In the genomic region with DNA sequence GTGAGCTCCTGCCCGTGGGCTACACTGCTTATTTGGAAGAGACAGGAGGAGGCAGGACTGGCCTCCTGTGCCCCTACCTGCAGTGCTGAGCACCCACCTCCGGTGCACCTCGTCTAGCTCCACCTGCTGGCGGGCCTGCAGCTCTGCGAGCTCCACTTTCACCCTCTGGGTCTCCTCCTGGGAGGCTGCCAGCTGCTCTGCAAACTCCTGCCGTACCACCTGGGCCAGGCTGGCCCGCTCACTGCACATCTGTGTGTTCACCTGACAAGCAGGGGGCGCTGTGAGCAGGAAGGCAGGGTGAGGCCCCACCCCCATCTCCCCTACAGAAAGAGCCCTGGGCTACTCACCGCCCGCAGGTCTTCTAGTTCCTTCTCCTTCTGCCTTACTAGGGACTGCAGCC, we compare ENCODE assay signal across 8 mouse cellular contexts. TPM values are rescaled to one million over a fixed set of nuclear protein-coding genes. Genes with fewer than 3 reads are reported as not detected.
A peak's percentile ranks its signal among the peaks of the same experiment; 100 is the strongest.
DNase-seq lines count a peak whose midpoint lies in the region; ATAC-seq and TF ChIP-seq lines count a peak whose summit lies in the region.

No protein-coding gene starts in this region.

- TF ChIP-seq POLR2A in thymus, adult 2 months (IDR thresholded peaks at IDR 0.05; ENCODE audit: control insufficient read depth, extremely low read depth, insufficient read depth, low read length, poor library complexity), result no peak

- in situ Hi-C loops in ES-E14 (cut with MboI; ENCODE audit: low sequenced_read_pairs in 2 of 2, unreplicated experiment in 2 of 2), result no loop called here

- H3K27me3 ChIP-seq in hindbrain, embryonic 14.5 days (ENCODE audit: control insufficient read depth, insufficient read depth, low read length), result no peaks in the 10 kb centered on the region
- H3K27me3 ChIP-seq in hindbrain, embryonic 12.5 days, result no peaks in the 10 kb centered on the region
- H3K27me3 ChIP-seq in heart, embryonic 12.5 days (replicated peaks), result no peaks in the 10 kb centered on the region
- H3K27me3 ChIP-seq in midbrain, embryonic 13.5 days, result no peaks in the 10 kb centered on the region
- no peaks in the 10 kb centered on the region for H3K27me3 ChIP-seq in thymus, adult 2 months (ENCODE audit: control insufficient read depth, insufficient read depth, low read length)

- ATAC-seq in hindbrain, embryonic 14.5 days (ENCODE audit: low FRiP score), result no peak
- ATAC-seq in hindbrain, embryonic 12.5 days (ENCODE audit: low FRiP score), result no peak
- ATAC-seq in heart, embryonic 12.5 days (ENCODE audit: insufficient number of reproducible peaks, low FRiP score), result no peak
- peak; percentile 24; the same call in 1 of the 2 replicates for ATAC-seq in midbrain, embryonic 13.5 days

- peaks cover 71% of the 10 kb centered on the region for H3K36me3 ChIP-seq in hindbrain, embryonic 14.5 days (replicated peaks; ENCODE audit: control insufficient read depth, insufficient read depth)
- H3K36me3 ChIP-seq in hindbrain, embryonic 12.5 days, result peaks cover 73% of the 10 kb centered on the region
- H3K36me3 ChIP-seq in ES-E14 (ENCODE audit: control insufficient read depth, insufficient read depth, low read length, poor library complexity, severe bottlenecking), result peaks cover 20% of the 10 kb centered on the region; the same call in 1 of the 2 replicates
- H3K36me3 ChIP-seq in heart, embryonic 12.5 days, result peaks cover 52% of the 10 kb centered on the region
- H3K36me3 ChIP-seq in midbrain, embryonic 13.5 days, result peaks cover 75% of the 10 kb centered on the region
- no peaks in the 10 kb centered on the region for H3K36me3 ChIP-seq in thymus, adult 2 months (ENCODE audit: control insufficient read depth, insufficient read depth, low read length)

- no peaks in the 10 kb centered on the region for H3K9me3 ChIP-seq in hindbrain, embryonic 14.5 days (ENCODE audit: control insufficient read depth, low read length)
- H3K9me3 ChIP-seq in hindbrain, embryonic 12.5 days (replicated peaks), result no peaks in the 10 kb centered on the region
- H3K9me3 ChIP-seq in ES-E14 (ENCODE audit: control insufficient read depth, insufficient read depth, low read depth, low read length), result no peaks in the 10 kb centered on the region
- H3K9me3 ChIP-seq in heart, embryonic 12.5 days (replicated peaks), result no peaks in the 10 kb centered on the region
- no peaks in the 10 kb centered on the region for H3K9me3 ChIP-seq in midbrain, embryonic 13.5 days

- no peak overlapping the region for H3K4me3 ChIP-seq in hindbrain, embryonic 14.5 days (replicated peaks; ENCODE audit: low read length)
- no peak overlapping the region for H3K4me3 ChIP-seq in hindbrain, embryonic 12.5 days
- H3K4me3 ChIP-seq in ES-E14 (ENCODE audit: insufficient read depth in 1 of 2, low read depth in 1 of 2, low read length in 2 of 2, poor library complexity in 1 of 2, severe bottlenecking in 1 of 2), result peak overlapping the region; percentile 23 to 51; a peak in 3 of 4 replicates
- no peak overlapping the region for H3K4me3 ChIP-seq in heart, embryonic 12.5 days
- H3K4me3 ChIP-seq in midbrain, embryonic 13.5 days (replicated peaks), result no peak overlapping the region
- no peak overlapping the region for H3K4me3 ChIP-seq in thymus, adult 2 months (ENCODE audit: control insufficient read depth, insufficient read depth, low read length)

- WGBS in hindbrain, embryonic 14.5 days, result 32% methylated on average over 10 of the region's 10 CpGs
- WGBS in hindbrain, embryonic 12.5 days, result 37% methylated on average over 10 of the region's 10 CpGs
- 25% methylated on average over 10 of the region's 10 CpGs for WGBS in heart, embryonic 12.5 days
- WGBS in midbrain, embryonic 13.5 days, result 33% methylated on average over 10 of the region's 10 CpGs
- 43% methylated on average over 10 of the region's 10 CpGs for WGBS in thymus, adult 2 months

- H3K9ac ChIP-seq in hindbrain, embryonic 14.5 days, result no peak overlapping the region
- H3K9ac ChIP-seq in hindbrain, embryonic 12.5 days, result no peak overlapping the region
- H3K9ac ChIP-seq in ES-E14 (ENCODE audit: insufficient read depth, low read depth, low read length, poor library complexity, severe bottlenecking), result peak overlapping the region; percentile 27; the same call in 1 of the 2 replicates
- peak overlapping the region; percentile 25; the same call in 1 of the 2 replicates for H3K9ac ChIP-seq in heart, embryonic 12.5 days
- H3K9ac ChIP-seq in midbrain, embryonic 13.5 days (replicated peaks), result no peak overlapping the region

- peak; percentile 41 for DNase-seq in hindbrain, embryonic 14.5 days (ENCODE audit: low spot score)
- DNase-seq in ES-E14 (ENCODE audit: low read depth, low spot score), result peak; percentile 90
- DNase-seq in cerebellum, postnatal 10 days, result peak; percentile 87 to 89
- peak; percentile 61 to 84 for DNase-seq in kidney, postnatal 36 days
- DNase-seq in thymus, adult 2 months, result peak; percentile 65

- no peak overlapping the region for H3K4me2 ChIP-seq in hindbrain, embryonic 14.5 days (replicated peaks)
- H3K4me2 ChIP-seq in hindbrain, embryonic 12.5 days (replicated peaks), result no peak overlapping the region
- H3K4me2 ChIP-seq in heart, embryonic 12.5 days, result peak overlapping the region; percentile 46
- H3K4me2 ChIP-seq in midbrain, embryonic 13.5 days (replicated peaks), result no peak overlapping the region

- 0 out of 2 replicates have a peak, but pooled peaks cover 4% of the 10 kb centered on the region for H3K4me1 ChIP-seq in hindbrain, embryonic 14.5 days (replicated peaks; ENCODE audit: control insufficient read depth, insufficient read depth, low read length)
- H3K4me1 ChIP-seq in hindbrain, embryonic 12.5 days, result peaks cover 15% of the 10 kb centered on the region
- H3K4me1 ChIP-seq in ES-E14 (ENCODE audit: control insufficient read depth in 2 of 2, insufficient read depth in 2 of 2, low read length in 2 of 2, poor library complexity in 1 of 2), result peaks cover 0 to 16% of the 10 kb centered on the region in 2 experiments; a peak in 1 of 4 replicates
- peaks cover 16% of the 10 kb centered on the region for H3K4me1 ChIP-seq in heart, embryonic 12.5 days (replicated peaks)
- no peaks in the 10 kb centered on the region for H3K4me1 ChIP-seq in midbrain, embryonic 13.5 days (replicated peaks)
- H3K4me1 ChIP-seq in thymus, adult 2 months (replicated peaks; ENCODE audit: control insufficient read depth, insufficient read depth, low read length), result no peaks in the 10 kb centered on the region

- TF ChIP-seq CTCF in thymus, adult 2 months (IDR thresholded peaks at IDR 0.05; ENCODE audit: borderline replicate concordance, control insufficient read depth, extremely low read depth, insufficient read depth, low read length, poor library complexity), result peak; percentile 86

- no peak overlapping the region for H3K27ac ChIP-seq in hindbrain, embryonic 14.5 days
- H3K27ac ChIP-seq in hindbrain, embryonic 12.5 days, result no peak overlapping the region
- no peak overlapping the region for H3K27ac ChIP-seq in ES-E14 (ENCODE audit: insufficient read depth, low read depth, low read length, poor library complexity, severe bottlenecking)
- peak overlapping the region; percentile 42; the same call in 1 of the 2 replicates for H3K27ac ChIP-seq in heart, embryonic 12.5 days (ENCODE audit: poor library complexity, severe bottlenecking)
- H3K27ac ChIP-seq in midbrain, embryonic 13.5 days, result no peak overlapping the region
- no peak overlapping the region for H3K27ac ChIP-seq in thymus, adult 2 months (ENCODE audit: control insufficient read depth, insufficient read depth, low read length)

TF ChIP-seq in ES-E14, 5 proteins besides CTCF, POLR2A, EP300 and RAD21:
- no peak for TF ChIP-seq ZC3H11A (IDR thresholded peaks at IDR 0.05; ENCODE audit: borderline replicate concordance, low read depth, low read length)
- TF ChIP-seq CHD2 (IDR thresholded peaks at IDR 0.05; ENCODE audit: low read depth, low read length), result no peak
- TF ChIP-seq HCFC1 (IDR thresholded peaks at IDR 0.05; ENCODE audit: borderline replicate concordance, insufficient read depth, low read length), result peak; percentile 27; the same call in 1 of the 2 replicates

RNA-seq across cellular contexts. Expression of a gene that starts 18.3 kb away (rescaled TPM):
- 45.3 and 49.1 TPM in 2 replicates for polyA plus RNA-seq in hindbrain, embryonic 14.5 days (2014; fragmentation: Nextera tagmentation; extraction: Ambion mirVana)
- 12.6 and 13.5 TPM in 2 replicates for polyA plus RNA-seq in hindbrain, embryonic 12.5 days (2016; fragmentation: Nextera tagmentation; extraction: Ambion mirVana)
- total RNA-seq in ES-E14 (2012; rRNA removed), result 1.2 and 2.2 TPM in 2 replicates
- polyA plus RNA-seq in heart, embryonic 12.5 days (2016; fragmentation: Nextera tagmentation; extraction: Ambion mirVana), result 0.63 and 0.92 TPM in 2 replicates
- 15.1 and 18.6 TPM in 2 replicates for polyA plus RNA-seq in midbrain, embryonic 13.5 days (2015; fragmentation: Nextera tagmentation; extraction: Ambion mirVana)
- 4.4 and 4.7 TPM in 2 replicates for polyA plus RNA-seq in thymus, adult 2 months (2012; rRNA removed)

RNA-seq across cellular contexts. Expression of a gene that starts 21.3 kb away (rescaled TPM):
- 27.8 and 28.1 TPM in 2 replicates for polyA plus RNA-seq in hindbrain, embryonic 14.5 days (2014; fragmentation: Nextera tagmentation; extraction: Ambion mirVana)
- polyA plus RNA-seq in hindbrain, embryonic 12.5 days (2016; fragmentation: Nextera tagmentation; extraction: Ambion mirVana), result 39.5 and 47.3 TPM in 2 replicates
- total RNA-seq in ES-E14 (2012; rRNA removed), result 24.0 and 43.4 TPM in 2 replicates
- polyA plus RNA-seq in heart, embryonic 12.5 days (2016; fragmentation: Nextera tagmentation; extraction: Ambion mirVana), result 18.7 and 19.2 TPM in 2 replicates
- polyA plus RNA-seq in midbrain, embryonic 13.5 days (2015; fragmentation: Nextera tagmentation; extraction: Ambion mirVana), result 29.3 and 37.9 TPM in 2 replicates
- 10.8 and 12.4 TPM in 2 replicates for polyA plus RNA-seq in thymus, adult 2 months (2012; rRNA removed)

RNA-seq across cellular contexts. Expression of a gene that starts 33.2 kb away (rescaled TPM):
- 17.7 and 20.1 TPM in 2 replicates for polyA plus RNA-seq in hindbrain, embryonic 14.5 days (2014; fragmentation: Nextera tagmentation; extraction: Ambion mirVana)
- 17.3 and 22.0 TPM in 2 replicates for polyA plus RNA-seq in hindbrain, embryonic 12.5 days (2016; fragmentation: Nextera tagmentation; extraction: Ambion mirVana)
- total RNA-seq in ES-E14 (2012; rRNA removed), result 26.5 and 37.1 TPM in 2 replicates
- polyA plus RNA-seq in heart, embryonic 12.5 days (2016; fragmentation: Nextera tagmentation; extraction: Ambion mirVana), result 15.5 and 16.8 TPM in 2 replicates
- polyA plus RNA-seq in midbrain, embryonic 13.5 days (2015; fragmentation: Nextera tagmentation; extraction: Ambion mirVana), result 19.9 and 20.9 TPM in 2 replicates
- polyA plus RNA-seq in thymus, adult 2 months (2012; rRNA removed), result 95.3 and 103 TPM in 2 replicates

RNA-seq across cellular contexts. Expression of a gene that starts 33.4 kb away (rescaled TPM):
- 47.5 and 62.8 TPM in 2 replicates for polyA plus RNA-seq in hindbrain, embryonic 14.5 days (2014; fragmentation: Nextera tagmentation; extraction: Ambion mirVana)
- 45.8 and 52.7 TPM in 2 replicates for polyA plus RNA-seq in hindbrain, embryonic 12.5 days (2016; fragmentation: Nextera tagmentation; extraction: Ambion mirVana)
- total RNA-seq in ES-E14 (2012; rRNA removed), result 48.8 and 49.3 TPM in 2 replicates
- 73.9 and 79.2 TPM in 2 replicates for polyA plus RNA-seq in heart, embryonic 12.5 days (2016; fragmentation: Nextera tagmentation; extraction: Ambion mirVana)
- 59.2 and 63.7 TPM in 2 replicates for polyA plus RNA-seq in midbrain, embryonic 13.5 days (2015; fragmentation: Nextera tagmentation; extraction: Ambion mirVana)
- 33.0 and 47.7 TPM in 2 replicates for polyA plus RNA-seq in thymus, adult 2 months (2012; rRNA removed)

Comparison
In these comparisons a context has a peak if more than half of its experiments do, and no peak if none do; other contexts are left out.
1. H3K4me3 ChIP-seq: peak in ES-E14 (2 of 2); none in hindbrain, embryonic 14.5 days (single experiment), hindbrain, embryonic 12.5 days (single experiment), heart, embryonic 12.5 days (single experiment), midbrain, embryonic 13.5 days (single experiment) and thymus, adult 2 months (single experiment).
2. H3K9ac ChIP-seq: peak in ES-E14 (single experiment) and heart, embryonic 12.5 days (single experiment); none in hindbrain, embryonic 14.5 days (single experiment), hindbrain, embryonic 12.5 days (single experiment) and midbrain, embryonic 13.5 days (single experiment).
3. Peak in every context shown above with its lines, with median percentiles within 50 percentile points of each other: DNase-seq.